Mouse (Mus musculus): ENCODE data around the gene Cyp2w1. TPM values are rescaled to one million over a fixed set of nuclear protein-coding genes. Genes with fewer than 3 reads are reported as not detected.

The Cyp2w1 gene
- polyA plus RNA-seq, 1 experiment from 2014 or later = 0.16 TPM

DNA sequence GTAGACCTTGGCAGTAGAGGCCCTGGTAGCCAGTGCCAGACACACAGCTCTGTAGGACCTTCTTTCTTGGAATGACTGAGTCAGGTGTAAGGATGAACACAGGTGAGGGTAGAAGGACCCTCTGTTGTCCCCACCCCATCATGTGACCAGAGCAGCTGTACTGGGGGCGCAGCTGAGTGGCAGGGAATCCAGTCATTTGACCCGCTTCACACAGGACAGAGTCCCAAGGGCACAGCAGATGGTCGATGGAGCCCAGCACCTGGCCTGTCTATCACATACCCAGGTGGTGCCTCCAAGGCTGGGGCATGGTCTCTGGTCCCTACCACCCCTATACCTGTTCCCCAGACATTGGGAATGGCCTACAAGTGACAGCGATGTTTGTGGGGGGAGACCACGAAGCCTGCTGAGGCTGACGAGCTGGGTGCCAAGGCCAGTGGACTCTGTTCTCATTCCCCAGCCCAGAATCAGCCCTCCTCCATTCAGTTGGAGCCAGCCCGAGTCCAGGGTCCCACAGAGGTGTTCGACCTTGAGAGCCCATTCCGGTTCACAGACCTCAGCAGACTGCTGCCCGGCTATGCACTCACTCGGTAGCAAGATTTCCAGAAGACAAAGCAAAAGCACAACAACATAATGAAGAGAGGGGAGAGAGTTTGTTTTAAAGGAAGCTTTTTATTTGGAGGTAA, 16.4 kb downstream of the Cyp2w1 start:
- H3K4me2 ChIP-seq = no peak overlapping the region
- H3K9ac ChIP-seq = no peak overlapping the region
- ATAC-seq (replicated peaks; ENCODE audit: low FRiP score) = no peak
- no peaks in the 10 kb centered on the region for H3K36me3 ChIP-seq
- H3K9me3 ChIP-seq (replicated peaks) = no peaks in the 10 kb centered on the region
- no peaks in the 10 kb centered on the region for H3K27me3 ChIP-seq
- H3K4me3 ChIP-seq (replicated peaks) = no peak overlapping the region
- H3K27ac ChIP-seq = 0 out of 2 replicates have a peak overlapping the region, but pooled peaks have one; percentile 18
- WGBS = 72% methylated on average over 11 of the region's 11 CpGs
- H3K4me1 ChIP-seq = peaks cover 61% of the 10 kb centered on the region

DNA sequence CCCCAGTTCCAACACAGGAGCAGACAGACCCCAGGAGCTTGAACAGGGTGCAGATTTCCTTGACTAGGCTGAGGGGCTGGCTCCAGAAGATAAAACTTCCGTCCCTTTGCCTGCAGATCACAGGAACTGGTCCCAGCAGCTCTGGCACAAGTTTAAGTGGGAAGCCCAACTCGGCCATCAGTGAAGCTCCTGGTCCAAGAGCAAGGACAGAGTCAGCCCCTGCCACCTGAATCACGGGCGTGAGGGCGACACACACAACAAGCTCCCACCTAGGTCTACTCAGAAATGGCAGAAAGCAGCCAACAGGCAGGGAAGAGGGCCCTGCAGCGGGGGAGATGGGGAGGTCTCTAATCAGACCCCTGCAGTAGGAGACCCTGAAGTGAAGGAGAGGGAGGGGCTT, 17.9 kb downstream of the Cyp2w1 start:
- ATAC-seq (replicated peaks; ENCODE audit: low FRiP score) = no peak
- Histone ChIP-seq H3K27me3 (no peaks in the 10 kb centered on the region), H3K27ac (no peak overlapping the region), H3K36me3 (no peaks in the 10 kb centered on the region), H3K9ac (no peak overlapping the region), H3K4me1 (peaks cover 59% of the 10 kb centered on the region), H3K4me2 (no peak overlapping the region), H3K4me3 (replicated peaks) (no peak overlapping the region), H3K9me3 (replicated peaks) (no peaks in the 10 kb centered on the region)
- 85% methylated on average over 6 of the region's 6 CpGs for WGBS

- Histone ChIP-seq H3K4me3 (replicated peaks) (peak overlapping the region; percentile 51), H3K27me3 (no peaks in the 10 kb centered on the region), H3K36me3 (no peaks in the 10 kb centered on the region), H3K4me2 (peak overlapping the region; percentile 68), H3K9ac (peak overlapping the region; percentile 68), H3K4me1 (peaks cover 58% of the 10 kb centered on the region), H3K27ac (peak overlapping the region; percentile 83), H3K9me3 (replicated peaks) (no peaks in the 10 kb centered on the region)
- WGBS = 54% methylated on average over 5 of the region's 5 CpGs
- ATAC-seq (replicated peaks; ENCODE audit: low FRiP score) = no peak
Measured at GRCm38 (mm10) chr5:139371118-139371517, 18.7 kb downstream of the Cyp2w1 start.

DNA sequence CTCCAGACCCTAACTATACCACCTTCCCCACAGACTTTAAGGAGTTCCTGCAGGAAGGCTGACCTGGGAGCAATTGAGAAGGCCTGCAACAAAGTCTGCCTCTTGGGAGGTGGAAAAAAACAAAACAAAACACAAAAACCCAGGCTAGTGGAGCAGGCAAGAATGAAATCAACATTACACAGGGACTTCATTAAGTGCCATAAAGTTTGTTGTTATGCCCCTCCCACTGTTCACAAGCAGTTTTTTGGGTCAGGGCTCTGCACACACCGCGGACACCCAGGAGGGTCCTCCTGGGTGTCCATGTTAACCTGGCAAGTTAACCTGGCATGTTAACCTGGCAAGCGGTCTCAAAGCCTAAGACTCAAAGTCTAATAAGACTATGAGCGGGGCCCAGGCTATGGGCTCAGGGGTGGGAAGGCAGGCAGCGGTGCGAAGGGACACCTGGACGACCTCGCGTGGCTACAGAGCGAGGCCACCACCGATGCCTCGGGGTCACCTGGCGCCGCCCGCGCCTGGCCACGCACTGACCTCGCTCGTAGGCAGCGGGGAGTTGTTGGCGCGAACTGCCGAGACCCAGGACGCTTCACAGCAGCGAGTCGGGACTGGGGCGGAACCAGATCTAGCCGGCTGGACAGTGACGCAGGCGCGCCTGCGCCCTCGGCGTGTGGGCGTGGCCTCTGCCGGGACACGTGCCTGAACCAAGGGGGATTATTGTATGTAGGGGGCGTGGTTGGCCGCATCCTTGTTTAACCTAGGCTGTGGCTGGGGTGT, 19.4 kb downstream of the Cyp2w1 start:
- WGBS = under 1% methylated on average over 39 of the region's 39 CpGs

DNA sequence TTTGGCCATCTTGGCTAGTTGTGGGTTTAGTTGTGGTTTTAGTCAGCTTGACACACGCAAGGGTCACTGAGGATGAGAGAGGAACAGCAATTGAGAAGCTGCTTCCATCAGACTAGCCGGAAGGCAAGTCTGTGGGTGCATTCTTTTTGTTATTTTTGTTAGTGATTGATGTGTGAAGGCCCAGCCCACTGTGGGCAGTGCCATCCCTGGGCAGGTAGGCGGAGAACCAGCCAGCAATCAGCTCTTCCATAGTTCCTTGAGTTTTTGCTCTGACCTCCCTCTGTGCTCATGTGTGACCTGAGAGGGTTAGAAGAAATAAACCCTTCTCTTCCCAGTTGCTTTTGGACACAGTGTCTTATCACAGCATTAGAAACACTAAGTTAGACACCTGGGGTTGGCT, 20.7 kb downstream of the Cyp2w1 start:
- Histone ChIP-seq H3K4me3 (replicated peaks) (no peak overlapping the region), H3K9ac (no peak overlapping the region), H3K27me3 (no peaks in the 10 kb centered on the region), H3K4me2 (no peak overlapping the region), H3K9me3 (replicated peaks) (no peaks in the 10 kb centered on the region), H3K36me3 (no peaks in the 10 kb centered on the region), H3K4me1 (peaks cover 74% of the 10 kb centered on the region), H3K27ac (peak overlapping the region; percentile 83; the same call in 1 of the 2 replicates)
- WGBS = 78% methylated on average over 3 of the region's 3 CpGs
- ATAC-seq (replicated peaks; ENCODE audit: low FRiP score) = no peak

More for the DNA sequence above, 19.4 kb downstream of the Cyp2w1 start:
- H3K27ac ChIP-seq = peak overlapping the region; percentile 83
- H3K27me3 ChIP-seq = no peaks in the 10 kb centered on the region
- peak overlapping the region; percentile 51 for H3K4me3 ChIP-seq (replicated peaks)
- H3K9me3 ChIP-seq (replicated peaks) = no peaks in the 10 kb centered on the region
- H3K4me1 ChIP-seq = peaks cover 61% of the 10 kb centered on the region
- ATAC-seq (replicated peaks; ENCODE audit: low FRiP score) = peak; percentile 92
- H3K4me2 ChIP-seq = peak overlapping the region; percentile 68
- peak overlapping the region; percentile 68 for H3K9ac ChIP-seq
- H3K36me3 ChIP-seq = no peaks in the 10 kb centered on the region

GRCm38 (mm10) chr5:139373889-139374444, 21.6 kb downstream of the Cyp2w1 start:
- Histone ChIP-seq H3K4me1 (peaks cover 77% of the 10 kb centered on the region), H3K9ac (no peak overlapping the region), H3K36me3 (no peaks in the 10 kb centered on the region), H3K9me3 (replicated peaks) (no peaks in the 10 kb centered on the region), H3K27ac (0 out of 2 replicates have a peak overlapping the region, but pooled peaks have one; percentile 10), H3K4me2 (no peak overlapping the region), H3K27me3 (no peaks in the 10 kb centered on the region), H3K4me3 (replicated peaks) (no peak overlapping the region)
- 82% methylated on average over 6 of the region's 6 CpGs for WGBS
- no peak for ATAC-seq (replicated peaks; ENCODE audit: low FRiP score)

- Histone ChIP-seq H3K36me3 (no peaks in the 10 kb centered on the region), H3K9ac (no peak overlapping the region), H3K27me3 (no peaks in the 10 kb centered on the region), H3K4me1 (peaks cover 79% of the 10 kb centered on the region), H3K4me2 (no peak overlapping the region), H3K27ac (0 out of 2 replicates have a peak overlapping the region, but pooled peaks have one; percentile 10), H3K9me3 (replicated peaks) (no peaks in the 10 kb centered on the region), H3K4me3 (replicated peaks) (no peak overlapping the region)
- WGBS = 90% methylated on average over 2 of the region's 2 CpGs
- no peak for ATAC-seq (replicated peaks; ENCODE audit: low FRiP score)
Measured at GRCm38 (mm10) chr5:139374841-139375240, 22.4 kb downstream of the Cyp2w1 start.

DNA sequence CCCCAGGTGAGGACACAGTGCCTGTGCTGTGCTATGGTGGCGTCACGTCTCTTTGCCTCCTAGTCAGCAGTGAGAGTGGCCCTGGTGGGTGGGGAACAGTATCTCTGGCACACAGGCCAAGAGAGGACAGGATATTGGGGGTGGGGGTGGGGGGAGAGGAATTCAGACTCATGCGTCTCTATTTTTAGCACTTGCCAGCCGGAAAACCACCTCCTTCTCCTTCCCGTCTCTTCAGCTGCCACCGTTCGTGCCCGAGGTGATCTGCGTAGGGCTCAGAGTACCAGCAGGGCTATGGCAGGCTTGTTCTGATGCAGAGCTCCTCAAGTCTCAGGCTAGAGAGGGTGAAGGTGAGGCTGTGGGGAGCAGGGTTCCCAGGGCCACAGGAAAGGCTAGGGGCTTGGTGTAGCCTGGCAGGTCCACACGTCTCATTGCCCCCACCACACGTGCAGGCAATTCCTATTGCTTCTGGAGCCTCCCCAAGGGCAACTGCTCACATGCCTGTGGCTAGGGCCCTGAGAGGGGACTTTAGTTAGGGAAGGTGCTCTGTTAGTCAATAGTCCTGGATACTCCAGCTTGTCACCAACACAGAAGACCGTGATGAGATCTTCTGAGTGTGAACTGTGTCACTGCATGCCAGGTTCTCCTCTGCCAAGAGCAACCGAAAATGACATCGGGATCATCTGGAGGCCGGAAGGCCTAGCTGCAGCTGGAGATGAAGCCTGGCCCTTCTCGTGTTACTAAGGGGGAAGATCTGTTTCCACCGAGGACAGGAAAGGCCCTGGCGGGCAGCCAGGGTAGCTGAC, 25.3 kb downstream of the Cyp2w1 start, which contains the start of gene Gpr146:
Gene Gpr146, plus strand, starts transcription at position 230 of the 803 bp plus-strand sequence.
- no peaks in the 10 kb centered on the region for H3K9me3 ChIP-seq (replicated peaks)
- H3K36me3 ChIP-seq = no peaks in the 10 kb centered on the region
- H3K4me2 ChIP-seq = no peak within 1 kb of the TSS
- no peak for ATAC-seq (replicated peaks; ENCODE audit: low FRiP score)
- H3K9ac ChIP-seq = 0 out of 2 replicates have a peak within 1 kb of the TSS, but pooled peaks have one; percentile 11
- H3K4me1 ChIP-seq = peaks cover 77% of the 10 kb centered on the region
- 45% methylated on average over 18 of the region's 18 CpGs for WGBS
- H3K4me3 ChIP-seq (replicated peaks) = no peak within 1 kb of the TSS
- no peaks in the 10 kb centered on the region for H3K27me3 ChIP-seq
- peak within 1 kb of the TSS; percentile 93 for H3K27ac ChIP-seq

DNA sequence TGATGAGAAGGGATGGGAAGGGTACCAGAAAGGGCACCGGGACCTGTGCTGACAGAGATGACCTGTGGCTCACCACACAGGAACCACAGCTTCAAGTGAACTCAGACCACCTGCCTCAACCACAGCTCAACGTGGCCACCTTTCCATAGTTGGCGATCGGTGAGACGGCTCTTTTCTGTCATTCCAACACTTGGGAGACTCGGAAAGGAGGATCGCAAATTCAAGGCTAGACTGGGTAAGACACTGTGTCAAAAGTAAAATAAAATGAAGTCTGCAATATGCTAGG, 25.8 kb downstream of the Cyp2w1 start:
- WGBS = 80% methylated on average over 7 of the region's 7 CpGs
- Histone ChIP-seq H3K27me3 (no peaks in the 10 kb centered on the region), H3K4me2 (no peak overlapping the region), H3K4me3 (replicated peaks) (no peak overlapping the region), H3K36me3 (no peaks in the 10 kb centered on the region), H3K9me3 (replicated peaks) (no peaks in the 10 kb centered on the region), H3K27ac (peak overlapping the region; percentile 93), H3K4me1 (peaks cover 77% of the 10 kb centered on the region), H3K9ac (no peak overlapping the region)
- no peak for ATAC-seq (replicated peaks; ENCODE audit: low FRiP score)

GRCm38 (mm10) chr5:139378986-139379629, 26.7 kb downstream of the Cyp2w1 start:
- no peak overlapping the region for H3K4me3 ChIP-seq (replicated peaks)
- H3K4me2 ChIP-seq = peak overlapping the region; percentile 93; the same call in 1 of the 2 replicates
- H3K9me3 ChIP-seq (replicated peaks) = no peaks in the 10 kb centered on the region
- no peaks in the 10 kb centered on the region for H3K27me3 ChIP-seq
- H3K27ac ChIP-seq = peak overlapping the region; percentile 93
- peak; percentile 31; the same call in 1 of the 2 replicates for ATAC-seq (replicated peaks; ENCODE audit: low FRiP score)
- H3K9ac ChIP-seq = no peak overlapping the region
- no peaks in the 10 kb centered on the region for H3K36me3 ChIP-seq
- WGBS = 31% methylated on average over 21 of the region's 21 CpGs
- peaks cover 79% of the 10 kb centered on the region for H3K4me1 ChIP-seq

GRCm38 (mm10) chr5:139379771-139380384, 27.5 kb downstream of the Cyp2w1 start:
- no peaks in the 10 kb centered on the region for H3K36me3 ChIP-seq
- peak overlapping the region; percentile 93 for H3K27ac ChIP-seq
- H3K27me3 ChIP-seq = no peaks in the 10 kb centered on the region
- peak overlapping the region; percentile 71 for H3K4me3 ChIP-seq (replicated peaks)
- no peaks in the 10 kb centered on the region for H3K9me3 ChIP-seq (replicated peaks)
- peaks cover 80% of the 10 kb centered on the region for H3K4me1 ChIP-seq
- no peak for ATAC-seq (replicated peaks; ENCODE audit: low FRiP score)
- 16% methylated on average over 8 of the region's 8 CpGs for WGBS
- H3K9ac ChIP-seq = no peak overlapping the region
- peak overlapping the region; percentile 93 for H3K4me2 ChIP-seq

Data from kidney, embryonic 15.5 days (tissue).